Mouse (Mus musculus) CH12.LX (cell line): ENCODE results near the gene Fbxo42. TPM values are rescaled to one million over a fixed set of nuclear protein-coding genes. Genes with fewer than 3 reads are reported as not detected.

Experiments
- DNase-seq: peaks from one replicate; pipeline ENCODE4 v3.0.0-alpha.2; 2013; ENCODE audit errors: extremely low read depth
- H3K27ac ChIP-seq: 2 replicates; pipeline ENCODE4 v1.5.1; 2012; ENCODE audit warnings: low read depth, mild to moderate bottlenecking, control low read depth, moderate library complexity; ENCODE audit not compliant: insufficient read depth
- H3K27me3 ChIP-seq: replicated peaks from 2 replicates; pipeline ENCODE3; 2012; ENCODE audit warnings: inconsistent platforms
- H3K36me3 ChIP-seq, 2 experiments: replicated peaks in 1 of 2; 2 replicates each; pipeline versions ENCODE3 to v1.6.1; 2012; ENCODE audit warnings: inconsistent platforms in 1 of 2, low read length in 1 of 2, mild to moderate bottlenecking in 1 of 2, mixed read lengths in 1 of 2, moderate library complexity in 1 of 2; ENCODE audit not compliant: control insufficient read depth in 1 of 2, insufficient read depth in 1 of 2
- H3K4me1 ChIP-seq, 2 experiments: 2 replicates each; pipeline ENCODE4 v1.6.1; 2012; ENCODE audit warnings: inconsistent platforms in 1 of 2, moderate library complexity in 1 of 2; ENCODE audit not compliant: insufficient read depth in 2 of 2, control insufficient read depth in 1 of 2
- H3K4me2 ChIP-seq: 2 replicates; pipeline ENCODE4 v1.6.1; 2012; ENCODE audit warnings: low read depth, mild to moderate bottlenecking, control low read depth; ENCODE audit not compliant: poor library complexity, insufficient read depth, severe bottlenecking
- H3K4me3 ChIP-seq, 3 experiments: fragments of 150-350 bp in 1 of 3; sonication (generic) in 1 of 3; replicated peaks in 1 of 3; 2 replicates each; pipeline versions ENCODE3 to v1.5.1; 2011 to 2012; ENCODE audit warnings: low read depth in 2 of 3, low read length in 2 of 3, mild to moderate bottlenecking in 2 of 3, moderate library complexity in 2 of 3, control low read depth in 1 of 3, improper control_type of control experiment in 1 of 3, inconsistent platforms in 1 of 3, mixed read lengths in 1 of 3; ENCODE audit not compliant: poor library complexity in 1 of 3
- H3K79me2 ChIP-seq: replicated peaks from 2 replicates; pipeline ENCODE4 v1.6.1; 2012; ENCODE audit warnings: mild to moderate bottlenecking, moderate library complexity; ENCODE audit not compliant: control insufficient read depth, poor library complexity, insufficient read depth, severe bottlenecking; ENCODE audit errors: extremely low read depth
- H3K9ac ChIP-seq: 2 replicates; pipeline ENCODE4 v1.6.1; 2012; ENCODE audit warnings: low read depth, mild to moderate bottlenecking, control low read depth, moderate library complexity; ENCODE audit not compliant: insufficient read depth
- H3K9me3 ChIP-seq: replicated peaks from 2 replicates; pipeline ENCODE3; 2012; ENCODE audit warnings: low read length, inconsistent platforms, mixed read lengths
- EP300 ChIP-seq: IDR thresholded peaks from 2 replicates; pipeline ENCODE4 v1.6.1; 2011; ENCODE audit warnings: low read length, improper control_type of control experiment
- HCFC1 ChIP-seq: IDR thresholded peaks from 2 replicates; pipeline ENCODE4 v1.6.1; 2012; ENCODE audit warnings: low read depth, mild to moderate bottlenecking, inconsistent platforms, low read length, improper control_type of control experiment
- JUND ChIP-seq: conservative IDR thresholded peaks from 2 replicates; pipeline ENCODE4 v1.6.1; 2011; ENCODE audit warnings: low read depth, low read length, improper control_type of control experiment
- KAT2A ChIP-seq: IDR thresholded peaks from 2 replicates; pipeline ENCODE4 v1.6.1; 2012; ENCODE audit warnings: low read length, improper control_type of control experiment, inconsistent platforms; ENCODE audit not compliant: insufficient replicate concordance
- MAFK ChIP-seq: IDR thresholded peaks from 2 replicates; pipeline ENCODE4 v1.6.1; 2011; ENCODE audit warnings: low read length, improper control_type of control experiment; ENCODE audit not compliant: insufficient replicate concordance
- MXI1 ChIP-seq: IDR thresholded peaks from 2 replicates; pipeline ENCODE4 v1.6.1; 2011; ENCODE audit warnings: mild to moderate bottlenecking, low read depth, low read length, improper control_type of control experiment
- MYC ChIP-seq: IDR thresholded peaks from 2 replicates; pipeline ENCODE4 v1.6.1; 2011; ENCODE audit warnings: low read depth, mild to moderate bottlenecking, improper control_type of control experiment, low read length
- NRF1 ChIP-seq: IDR thresholded peaks from 2 replicates; pipeline ENCODE4 v1.6.1; 2014; ENCODE audit warnings: low read depth, mild to moderate bottlenecking, inconsistent platforms, low read length, improper control_type of control experiment, moderate library complexity
- PAX5 ChIP-seq: IDR thresholded peaks from 2 replicates; pipeline ENCODE4 v1.6.1; 2012; ENCODE audit warnings: low read length, inconsistent platforms, mixed read lengths
- RAD21 ChIP-seq: IDR thresholded peaks from 2 replicates; pipeline ENCODE4 v1.6.1; 2011; ENCODE audit warnings: low read depth, mild to moderate bottlenecking, low read length, improper control_type of control experiment, moderate library complexity
- SMC3 ChIP-seq: IDR thresholded peaks from 2 replicates; pipeline ENCODE4 v1.6.1; 2011; ENCODE audit warnings: low read depth, low read length, improper control_type of control experiment
- UBTF ChIP-seq: IDR thresholded peaks from 2 replicates; pipeline ENCODE4 v1.6.1; 2012; ENCODE audit warnings: low read depth, mild to moderate bottlenecking, inconsistent platforms, low read length, improper control_type of control experiment, moderate library complexity
- ZC3H11A ChIP-seq: IDR thresholded peaks from 2 replicates; pipeline ENCODE4 v1.6.1; 2012; ENCODE audit warnings: low read depth, mild to moderate bottlenecking, inconsistent platforms, low read length, improper control_type of control experiment
- ZKSCAN1 ChIP-seq: IDR thresholded peaks from 2 replicates; pipeline ENCODE4 v1.6.1; 2012; ENCODE audit warnings: low read depth, inconsistent platforms, low read length, improper control_type of control experiment, borderline replicate concordance
- dilution Hi-C: fragments of 300-500 bp; cut with MboI; formaldehyde crosslinking; loops from 2 replicates; pipeline ENCODE4 v1.14.3; 2020; ENCODE audit warnings: low sequenced_read_pairs; ENCODE audit not compliant: extremely low pct_unique_long_range_greater_than_20kb, extremely low pct_ligation_motif_present
- in situ Hi-C: fragments of 300-500 bp; cut with MboI; formaldehyde crosslinking; loops from 3 replicates; pipeline ENCODE4 v1.14.3; 2019; ENCODE audit warnings: low sequenced_read_pairs, low pct_ligation_motif_present, low pct_unique_long_range_greater_than_20kb, mixed read lengths
- polyA plus RNA-seq: library from polyadenylated mRNA; unstranded; fragments of >175 nt; gene quantifications from 2 replicates; pipeline ENCODE4 v1.2.1, GENCODE M21; 2012; ENCODE audit warnings: low read depth; ENCODE audit not compliant: insufficient read length
- total RNA-seq, 2 experiments: library from RNA; depleted of rRNA; stranded (reverse); fragments of 300-350 nt in 1 of 2; fragments of >200 nt in 1 of 2; gene quantifications; 2 replicates each; pipeline ENCODE4 v1.2.3; 2012 to 2014

The Fbxo42 gene
- total and polyA plus RNA-seq, 3 experiments: 9.8 to 16.5 (median 14.4) TPM

GRCm38 (mm10) chr4:141211646-141212045 lies 63.9 kb downstream of the Fbxo42 start:
- dilution Hi-C loops: no loop called here
- DNase-seq: no peak
- H3K9me3 ChIP-seq: no peaks in the 10 kb centered on the region
- H3K27ac ChIP-seq: no peak overlapping the region
- in situ Hi-C loops: loop anchor here (10.0 kb wide), 1 partner anchor 67 kb away; the partner anchor contains the start of gene Fbxo42
- no peak overlapping the region for H3K4me3 ChIP-seq
- peaks cover 3 to 9% of the 10 kb centered on the region in 2 experiments for H3K36me3 ChIP-seq
- peaks cover 5 to 28% of the 10 kb centered on the region in 2 experiments; a peak in 3 of 4 replicates for H3K4me1 ChIP-seq
- no peak overlapping the region for H3K9ac ChIP-seq
- H3K79me2 ChIP-seq: no peaks in the 10 kb centered on the region
- TF ChIP-seq EP300 (no peak), NRF1 (no peak), UBTF (no peak), MAFK (no peak), SMC3 (no peak), PAX5 (no peak), MXI1 (no peak), MYC (no peak), ZC3H11A (no peak), RAD21 (no peak)
- H3K4me2 ChIP-seq: no peak overlapping the region
- no peaks in the 10 kb centered on the region for H3K27me3 ChIP-seq

GRCm38 (mm10) chr4:141212892-141213291 lies 65.2 kb downstream of the Fbxo42 start:
- Histone ChIP-seq H3K9me3 (no peaks in the 10 kb centered on the region), H3K4me1 (peaks cover 5 to 28% of the 10 kb centered on the region in 2 experiments; a peak in 3 of 4 replicates), H3K27ac (no peak overlapping the region), H3K36me3 (peaks cover 3 to 11% of the 10 kb centered on the region in 2 experiments), H3K79me2 (no peaks in the 10 kb centered on the region), H3K27me3 (no peaks in the 10 kb centered on the region), H3K4me2 (no peak overlapping the region), H3K4me3 (no peak overlapping the region), H3K9ac (no peak overlapping the region)
- TF ChIP-seq EP300 (no peak), HCFC1 (no peak), ZKSCAN1 (no peak)
- dilution Hi-C loops (no loop called here), in situ Hi-C loops (loop anchor here (10.0 kb wide), 1 partner anchor 68 kb away; the partner anchor contains the start of gene Fbxo42)
- no peak for DNase-seq

DNA sequence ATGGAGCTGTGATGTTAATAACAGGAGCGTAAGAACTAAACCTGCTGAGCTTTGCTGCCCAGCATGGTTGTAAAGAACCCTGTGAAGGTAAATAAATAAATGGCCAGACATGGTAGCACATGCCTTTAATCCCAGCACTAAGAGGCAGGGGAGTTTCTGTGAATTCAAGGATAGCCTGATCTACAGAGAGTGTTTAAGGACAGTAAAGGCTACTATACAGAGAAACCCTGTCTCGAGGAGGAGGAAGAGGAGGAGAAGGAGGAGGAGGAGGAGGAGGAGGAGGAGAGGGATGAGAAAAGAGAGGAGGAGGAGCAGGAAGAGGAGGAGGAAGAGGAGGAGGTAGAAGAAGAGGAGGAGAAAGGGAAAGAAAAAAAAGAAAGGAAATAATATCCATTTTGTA lies 65.6 kb downstream of the Fbxo42 start:
- H3K9me3 ChIP-seq: no peaks in the 10 kb centered on the region
- H3K4me1 ChIP-seq: peaks cover 5 to 28% of the 10 kb centered on the region in 2 experiments; a peak in 3 of 4 replicates
- peaks cover 3 to 16% of the 10 kb centered on the region in 2 experiments for H3K36me3 ChIP-seq
- no peaks in the 10 kb centered on the region for H3K79me2 ChIP-seq
- H3K27ac ChIP-seq: no peak overlapping the region
- TF ChIP-seq KAT2A: no peak
- TF ChIP-seq MAFK: no peak
- TF ChIP-seq JUND: no peak
- no peak for TF ChIP-seq ZKSCAN1
- TF ChIP-seq UBTF: no peak
- TF ChIP-seq, all 38 proteins: peak for 0
- DNase-seq: no peak
- in situ Hi-C loops (loop anchor here (10.0 kb wide), 1 partner anchor 69 kb away; the partner anchor contains the start of gene Fbxo42), dilution Hi-C loops (no loop called here)
- Histone ChIP-seq H3K9ac (peak overlapping the region; percentile 45; the same call in 1 of the 2 replicates), H3K27me3 (no peaks in the 10 kb centered on the region), H3K4me3 (peak overlapping the region in 2 of 3 experiments; percentile 59 to 61), H3K4me2 (peak overlapping the region; percentile 59)
